Mouse (Mus musculus): Measurements from ENCODE around the gene Klc1. TPM values are rescaled to one million over a fixed set of nuclear protein-coding genes. Genes with fewer than 3 reads are reported as not detected.

Gene Klc1
- total RNA-seq, 2 experiments from 2014 or later: 55.2 to 59.3 TPM

DNA sequence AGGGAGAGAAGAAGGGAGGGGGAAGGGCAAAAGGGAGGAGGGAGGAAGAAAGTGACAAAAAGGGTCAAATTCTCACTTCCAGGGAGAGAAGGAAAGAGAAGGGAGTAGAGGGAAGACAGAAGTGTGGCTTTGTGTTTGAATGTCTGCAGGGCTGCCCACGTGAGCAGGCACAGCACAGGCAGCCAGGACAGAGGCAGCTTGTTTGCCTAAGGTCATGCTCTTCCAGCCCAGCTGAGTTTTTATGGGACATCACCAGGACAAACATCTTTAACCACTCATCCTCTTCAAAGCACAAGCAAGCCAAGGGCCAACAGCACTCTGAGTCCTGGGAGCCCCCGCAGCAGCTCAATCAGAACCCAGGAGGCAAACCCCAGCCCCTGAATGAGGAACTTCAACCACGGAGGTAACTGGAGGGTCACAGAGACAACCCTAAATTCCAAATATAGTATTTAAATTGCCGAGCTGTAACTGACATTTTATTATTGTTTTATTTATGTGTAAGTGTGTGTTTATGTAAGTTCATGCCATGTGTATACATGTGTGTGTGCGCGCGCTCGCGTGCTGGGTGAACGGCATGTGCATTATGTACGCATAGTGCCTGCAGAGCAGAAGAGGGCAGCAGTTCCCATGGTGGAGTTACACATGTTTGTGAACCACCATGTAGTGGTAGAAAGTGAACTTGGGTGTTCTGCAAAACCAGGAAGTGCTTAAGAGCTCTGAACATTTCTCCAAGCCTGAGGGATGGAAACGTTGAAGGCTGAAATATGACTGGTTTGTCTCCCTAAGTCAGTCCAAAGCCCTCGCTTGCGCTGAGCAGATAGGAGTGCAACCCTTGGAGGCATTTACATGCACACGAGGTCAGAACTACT lies 84.2 kb downstream of the Klc1 start:
- intact Hi-C loops (cut with DNase I): no loop called here

DNA sequence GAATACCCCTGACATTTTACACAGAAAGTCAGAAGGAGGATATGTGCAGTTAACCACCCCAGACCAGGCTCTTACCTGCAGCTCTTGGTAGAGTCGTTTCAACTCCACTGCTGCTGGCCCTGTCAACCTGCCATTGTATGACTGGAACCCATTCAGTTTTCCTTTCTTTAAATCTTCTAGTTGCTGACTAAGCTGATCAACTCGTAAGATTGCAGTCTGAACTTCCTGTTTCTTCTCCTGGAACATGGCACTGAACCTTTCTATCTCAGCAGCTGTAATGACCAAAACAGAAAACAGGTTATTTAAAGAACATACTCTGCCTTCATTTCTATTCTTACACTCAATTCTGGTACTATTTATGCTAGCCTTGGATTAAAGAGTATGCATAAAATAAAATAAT lies 84.8 kb downstream of the Klc1 start:
- intact Hi-C loops (cut with DNase I): no loop called here
- DNase-seq: no peak

More for the DNA sequence above, 84.2 kb downstream of the Klc1 start:
- no peak for DNase-seq

DNA sequence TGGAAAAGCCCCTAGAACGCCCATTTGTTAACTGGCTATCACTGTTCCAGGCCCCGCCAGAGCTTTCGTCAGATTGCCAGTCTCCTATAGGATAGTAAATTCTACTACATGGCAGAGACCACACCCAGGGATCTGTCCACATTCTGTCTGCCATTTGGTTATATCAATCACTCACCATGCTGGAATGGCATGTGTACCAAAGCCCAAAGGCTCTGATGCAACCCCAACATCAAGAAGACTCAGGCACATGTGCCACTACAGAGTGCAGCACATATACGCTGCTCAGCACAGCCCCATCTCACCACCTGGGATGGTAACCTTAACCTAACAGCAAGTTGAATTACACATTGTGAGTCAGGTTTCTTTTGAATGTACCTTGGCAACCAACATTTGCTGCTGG lies 87.3 kb downstream of the Klc1 start:
- intact Hi-C loops (cut with DNase I): no loop called here
- no peak for DNase-seq

DNA sequence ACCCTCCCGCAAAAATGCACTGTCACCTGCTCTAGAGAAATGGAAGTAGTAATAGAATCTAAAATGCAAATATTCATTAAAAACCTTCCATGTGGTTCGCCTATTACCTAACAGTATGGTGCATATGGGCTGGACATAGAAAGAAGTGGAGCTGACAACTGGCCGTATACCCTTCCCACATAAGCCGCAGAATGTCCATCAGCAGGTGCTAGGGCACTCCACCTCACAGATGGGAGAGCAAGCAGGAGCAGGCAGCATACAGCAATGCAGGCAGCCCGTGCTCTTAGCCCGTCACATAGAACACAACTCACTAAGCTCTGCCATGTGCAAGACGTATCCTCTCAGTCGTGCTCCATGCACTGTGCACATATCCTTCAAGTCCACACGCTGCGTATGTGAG lies 88.2 kb downstream of the Klc1 start:
- intact Hi-C loops (cut with DNase I): no loop called here
- DNase-seq: no peak

DNA sequence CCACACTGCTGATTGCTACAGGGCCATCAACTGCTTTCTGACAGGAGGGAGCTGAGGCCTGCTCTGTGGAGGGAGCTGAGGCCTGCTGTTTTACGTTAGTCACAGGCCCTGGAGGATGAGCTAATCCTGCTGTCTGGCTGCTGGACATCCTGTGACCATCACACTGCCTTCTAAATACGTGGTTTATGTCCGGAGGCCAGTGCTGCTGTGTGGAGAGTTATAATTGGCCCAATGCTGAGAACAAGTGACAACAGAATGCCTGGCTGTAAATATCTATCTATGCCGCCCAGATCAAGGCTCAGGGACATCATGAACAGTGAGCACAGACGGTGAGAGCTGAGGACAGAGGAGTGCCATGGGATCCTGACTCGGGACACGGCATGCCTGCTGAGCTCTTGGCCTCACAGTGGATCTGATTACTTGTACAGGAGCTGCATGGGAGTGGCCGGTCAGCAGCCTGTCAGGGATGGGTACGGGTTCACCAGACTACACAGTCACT lies 89.7 kb downstream of the Klc1 start:
- no peak for DNase-seq
- intact Hi-C loops (cut with DNase I): no loop called here

DNA sequence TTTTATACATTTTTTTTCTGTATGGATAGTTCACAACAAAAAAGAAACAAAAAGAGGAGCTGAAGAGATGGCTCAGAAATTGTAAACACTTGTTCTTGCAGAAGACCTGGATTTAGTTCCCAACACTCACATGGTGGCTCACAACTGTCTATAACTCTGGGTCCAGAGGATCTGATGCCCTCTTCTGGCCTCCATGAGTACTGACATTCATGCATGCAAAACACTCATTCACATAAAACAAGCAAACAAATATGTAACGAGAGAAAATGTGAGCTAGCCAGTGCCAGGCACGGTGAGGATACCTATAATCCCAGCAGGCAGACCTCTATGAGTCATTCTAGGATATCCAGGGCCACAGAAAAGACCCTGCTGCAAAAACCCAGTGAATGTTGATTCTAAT lies 92.6 kb downstream of the Klc1 start:
- intact Hi-C loops (cut with DNase I): no loop called here
- DNase-seq: no peak

DNA sequence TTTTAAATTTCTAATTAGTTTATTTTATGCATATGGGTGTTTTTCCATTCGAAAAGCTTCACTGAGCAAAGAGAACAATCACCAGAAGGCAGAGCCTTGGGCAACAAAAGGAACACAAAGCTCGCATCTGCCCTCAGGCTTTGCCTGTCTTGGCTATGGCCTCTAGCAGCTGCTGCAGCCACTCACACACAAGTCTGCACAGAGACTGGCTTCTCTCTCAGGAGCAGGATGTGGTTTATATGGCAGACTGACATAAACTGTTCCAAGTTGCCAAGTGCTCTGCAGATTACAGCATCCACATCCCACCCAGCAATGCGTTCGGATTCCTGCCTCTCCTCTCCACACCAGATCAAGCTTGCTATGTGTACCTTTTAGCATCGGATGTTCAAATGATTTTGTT lies 93.1 kb downstream of the Klc1 start:
- no peak for DNase-seq
- intact Hi-C loops (cut with DNase I): no loop called here

DNA sequence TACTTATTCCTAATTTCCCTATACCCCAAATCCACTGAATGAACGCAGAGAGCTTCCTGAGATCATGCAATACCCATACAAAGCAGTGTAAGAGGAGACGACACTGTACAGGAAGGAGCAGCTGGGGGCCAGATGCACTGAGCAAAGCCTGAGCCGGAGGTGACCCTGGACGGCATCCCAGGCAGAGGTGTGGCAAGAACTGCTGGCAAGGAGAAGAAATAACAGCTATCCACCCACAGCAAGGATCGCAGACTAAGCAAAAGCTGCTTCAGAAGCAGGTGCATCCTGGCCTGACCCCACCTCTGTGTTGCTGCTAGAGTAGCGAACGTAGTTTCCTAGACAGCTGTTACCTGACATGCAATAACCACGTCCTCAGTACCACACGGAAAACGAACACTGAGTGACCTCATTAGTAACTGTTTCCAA lies 94.4 kb downstream of the Klc1 start:
- intact Hi-C loops (cut with DNase I): no loop called here
- peak; percentile 53 to 61 for DNase-seq

DNA sequence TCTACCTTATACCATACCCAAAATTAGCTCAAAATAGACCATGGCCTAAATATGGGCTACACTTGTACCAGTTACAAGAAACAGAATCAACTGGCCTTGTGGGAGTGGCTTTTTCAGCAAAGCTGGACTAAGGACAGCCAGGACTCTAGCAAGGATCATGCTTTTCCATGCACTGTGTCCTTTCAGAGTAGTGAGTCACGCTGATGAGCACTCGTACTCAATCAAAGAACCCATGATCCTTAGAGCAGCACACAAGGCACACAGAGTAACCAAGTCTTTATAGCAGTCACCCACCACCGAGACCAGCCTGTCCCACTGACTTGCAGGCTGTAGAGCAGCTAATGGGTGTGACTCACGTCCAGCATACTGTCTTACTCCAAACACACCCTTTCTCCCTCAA lies 94.9 kb downstream of the Klc1 start:
- intact Hi-C loops (cut with DNase I): no loop called here
- no peak for DNase-seq

DNA sequence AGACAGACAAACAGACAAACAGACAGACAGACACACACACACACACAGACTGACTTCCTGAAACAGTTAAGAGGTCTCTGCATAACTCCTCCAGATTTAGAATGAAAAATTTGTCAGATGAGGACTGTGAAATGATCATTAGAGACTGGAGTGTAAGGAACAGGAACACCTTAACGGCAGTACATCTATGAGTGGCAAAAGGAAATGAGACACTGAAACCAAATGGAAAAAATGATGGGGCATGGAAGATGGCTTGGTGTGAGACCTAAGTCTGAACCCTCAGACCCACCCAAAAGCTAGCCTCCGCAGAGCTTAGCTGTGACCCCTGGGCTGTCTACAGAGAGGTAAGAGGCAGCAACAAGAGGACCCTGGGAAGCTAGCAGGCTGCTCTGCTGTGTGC lies 96.8 kb downstream of the Klc1 start:
- intact Hi-C loops (cut with DNase I): no loop called here
- no peak for DNase-seq

Other genes with a start within 250 kb of the Klc1 start
- 100 to 1,000 TPM; 123 to 146 TPM for gene Eif5, start 220.8 kb upstream of the Klc1 start, total RNA-seq (2021)
- 10 to 100 TPM; 49.6 to 51.3 TPM for gene Mark3, start 184.3 kb upstream of the Klc1 start, total RNA-seq (2021)
- 1 to 10 TPM; 7.9 to 8.3 TPM for gene Ckb, start 86.5 kb upstream of the Klc1 start, total RNA-seq (2021)
- 1 to 10 TPM; 1.8 to 4.1 TPM for gene Trmt61a, start 80.7 kb upstream of the Klc1 start, total RNA-seq (2021)
- gene Bag5, start 45.6 kb upstream of the Klc1 start, total RNA-seq (2021): 10 to 100 TPM; 12.4 to 13.5 TPM
- 10 to 100 TPM; 34.9 to 38.0 TPM for gene Apopt1, start 45.6 kb upstream of the Klc1 start, total RNA-seq (2021)
- under 1 TPM; 0.43 to 0.47 TPM for gene Xrcc3, start 55.0 kb downstream of the Klc1 start, total RNA-seq (2021)
- 10 to 100 TPM; 10.4 to 16.2 TPM for gene Zfyve21, start 55.3 kb downstream of the Klc1 start, total RNA-seq (2021)
- gene Ppp1r13b, start 149.3 kb downstream of the Klc1 start, total RNA-seq (2021): 1 to 10 TPM; 7.2 to 7.5 TPM
- gene Atp5mpl, start 208.1 kb downstream of the Klc1 start, total RNA-seq (2021): 100 to 1,000 TPM; 710 to 772 TPM
- not detected for gene Tdrd9, start 212.7 kb downstream of the Klc1 start, total RNA-seq (2021)
- not detected for gene Rd3l, start 222.5 kb downstream of the Klc1 start, total RNA-seq (2021)